Mouse (Mus musculus): ENCODE measurements around the gene Zfp683. TPM values are rescaled to one million over a fixed set of nuclear protein-coding genes. Genes with fewer than 3 reads are reported as not detected.

The Zfp683 gene
- polyA plus RNA-seq (2012; rRNA removed) = not detected in 2 replicates

DNA sequence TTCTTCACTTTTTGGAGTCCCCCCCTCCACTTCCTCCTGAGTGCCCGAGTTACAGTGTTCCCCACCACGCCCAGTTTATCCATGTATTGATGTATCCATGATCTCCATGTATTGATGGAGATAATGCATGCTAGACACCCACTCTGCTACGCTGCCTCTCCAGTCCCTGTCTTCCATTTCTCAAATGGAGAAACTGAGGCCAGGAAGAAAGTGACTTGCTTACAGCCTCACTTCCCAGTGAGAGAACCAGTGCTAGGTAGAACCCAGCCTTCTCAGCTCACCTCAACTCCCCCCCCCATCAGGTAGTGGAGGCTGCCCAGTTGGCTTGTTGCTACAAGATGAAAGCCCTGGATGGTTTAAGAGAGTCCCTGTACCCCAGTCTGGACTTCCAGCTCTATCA is at the start of gene Zfp683:
Gene Zfp683 (plus strand): TSS at position 301 of the 400 bp plus-strand sequence.
- H3K27ac ChIP-seq (ENCODE audit: insufficient read depth, low read length) = no peak within 1 kb of the TSS
- H3K4me3 ChIP-seq (replicated peaks; ENCODE audit: insufficient read depth, low read depth, low read length) = no peak within 1 kb of the TSS
- no peak for TF ChIP-seq POLR2A (IDR thresholded peaks at IDR 0.05; ENCODE audit: borderline replicate concordance, insufficient read depth, low read length)
- no peak for TF ChIP-seq CTCF (IDR thresholded peaks at IDR 0.05; ENCODE audit: borderline replicate concordance, insufficient read depth, low read depth, low read length)
- peaks cover 7% of the 10 kb centered on the region for H3K4me1 ChIP-seq (ENCODE audit: control insufficient read depth, insufficient read depth, low read length)
- H3K27me3 ChIP-seq (ENCODE audit: control insufficient read depth, insufficient read depth, low read length) = no peaks in the 10 kb centered on the region
- 88% methylated on average over 3 of the region's 3 CpGs for WGBS
- DNase-seq = no peak

DNA sequence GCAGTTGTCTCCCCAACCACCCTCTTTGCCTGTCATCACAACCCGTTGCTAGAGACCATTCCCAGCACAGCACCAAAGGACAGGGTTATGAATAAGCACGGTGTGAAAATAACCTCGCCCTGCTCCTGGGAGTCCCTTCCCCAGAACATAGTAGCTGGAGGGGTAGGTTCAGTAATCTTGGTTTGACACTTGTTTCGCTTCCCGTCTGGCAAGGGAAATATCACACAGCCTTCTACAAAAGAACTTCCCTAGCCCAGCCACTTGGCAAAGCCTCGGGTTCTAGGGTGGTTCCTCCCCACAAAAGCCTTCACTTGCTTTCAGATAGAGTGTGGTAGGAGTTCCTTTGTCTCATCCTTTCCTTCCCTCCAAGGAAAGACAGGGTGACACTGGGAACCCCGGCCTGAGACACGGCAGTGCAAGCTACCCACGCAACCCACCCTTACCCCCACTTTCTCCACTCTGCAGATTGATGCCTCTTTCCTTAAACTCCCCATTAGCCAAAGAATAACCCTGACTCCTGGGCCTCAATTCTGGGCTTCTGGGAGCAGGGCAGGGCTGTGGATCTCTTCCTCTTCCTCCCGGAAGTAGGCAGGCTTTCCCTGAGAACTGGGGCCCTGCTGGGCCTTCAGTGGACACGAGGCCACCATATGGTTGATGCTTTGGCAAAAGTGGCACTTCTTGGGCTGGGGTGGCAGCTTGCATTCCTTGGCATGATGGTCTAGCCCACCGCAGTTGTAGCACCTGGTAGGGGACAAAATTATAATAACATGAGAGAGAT is 47.9 kb upstream of the Zfp683 start:
- Histone ChIP-seq H3K4me3 (replicated peaks; ENCODE audit: insufficient read depth, low read depth, low read length) (no peak overlapping the region), H3K27me3 (ENCODE audit: control insufficient read depth, insufficient read depth, low read length) (no peaks in the 10 kb centered on the region), H3K27ac (ENCODE audit: insufficient read depth, low read length) (no peak overlapping the region), H3K4me1 (ENCODE audit: control insufficient read depth, insufficient read depth, low read length) (no peaks in the 10 kb centered on the region)
- TF ChIP-seq CTCF (IDR thresholded peaks at IDR 0.05; ENCODE audit: borderline replicate concordance, insufficient read depth, low read depth, low read length) (no peak), POLR2A (IDR thresholded peaks at IDR 0.05; ENCODE audit: borderline replicate concordance, insufficient read depth, low read length) (no peak)
- no peak for DNase-seq
- 59% methylated on average over 12 of the region's 12 CpGs for WGBS

DNA sequence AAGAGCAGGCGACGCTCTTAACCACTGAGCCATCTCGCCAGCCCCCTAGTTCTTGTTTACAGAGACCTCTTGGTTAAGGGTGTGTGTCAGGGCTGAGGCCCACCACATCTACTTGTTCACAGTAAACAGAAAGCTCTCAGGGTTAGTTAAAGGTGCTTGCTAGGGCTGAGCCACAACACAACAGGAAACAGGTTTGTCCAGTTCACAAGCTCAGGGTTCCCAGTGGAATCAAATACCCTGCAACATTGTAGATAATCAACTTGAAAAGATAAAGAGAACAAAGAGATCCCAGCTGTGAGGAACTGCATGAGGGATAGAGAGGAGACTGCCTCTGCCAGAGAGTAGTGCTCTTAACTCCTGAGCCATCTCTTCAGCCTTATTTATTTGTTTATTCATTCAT is 46.8 kb upstream of the Zfp683 start:
- DNase-seq = no peak
- H3K27ac ChIP-seq (ENCODE audit: insufficient read depth, low read length) = no peak overlapping the region
- H3K4me1 ChIP-seq (ENCODE audit: control insufficient read depth, insufficient read depth, low read length) = no peaks in the 10 kb centered on the region
- no peak overlapping the region for H3K4me3 ChIP-seq (replicated peaks; ENCODE audit: insufficient read depth, low read depth, low read length)
- WGBS = 91% methylated on average over 3 of the region's 3 CpGs
- H3K27me3 ChIP-seq (ENCODE audit: control insufficient read depth, insufficient read depth, low read length) = no peaks in the 10 kb centered on the region
- TF ChIP-seq POLR2A (IDR thresholded peaks at IDR 0.05; ENCODE audit: borderline replicate concordance, insufficient read depth, low read length) = no peak
- TF ChIP-seq CTCF (IDR thresholded peaks at IDR 0.05; ENCODE audit: borderline replicate concordance, insufficient read depth, low read depth, low read length) = no peak

DNA sequence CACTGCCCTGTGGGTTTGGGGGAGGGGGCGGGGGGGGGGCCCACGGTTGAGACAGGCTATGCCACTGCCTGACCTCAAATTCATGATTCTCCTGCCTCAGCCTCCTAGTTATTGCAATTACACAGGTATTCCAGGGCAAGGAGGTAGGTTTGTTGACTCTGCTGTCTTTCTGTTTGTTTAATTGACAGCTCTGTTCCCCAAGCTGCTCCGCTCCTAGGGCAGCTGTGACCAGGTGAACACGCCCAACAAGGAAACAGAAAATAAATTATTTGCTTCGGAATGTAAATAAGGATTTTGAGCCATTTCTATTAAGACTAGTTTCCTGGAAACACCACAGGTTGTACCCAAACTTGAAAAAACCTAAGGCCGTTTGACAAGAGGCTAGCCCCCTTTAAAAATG is 43.9 kb upstream of the Zfp683 start:
- TF ChIP-seq POLR2A (IDR thresholded peaks at IDR 0.05; ENCODE audit: borderline replicate concordance, insufficient read depth, low read length) (no peak), CTCF (IDR thresholded peaks at IDR 0.05; ENCODE audit: borderline replicate concordance, insufficient read depth, low read depth, low read length) (no peak)
- H3K4me1 ChIP-seq (ENCODE audit: control insufficient read depth, insufficient read depth, low read length) = no peaks in the 10 kb centered on the region
- no peak for DNase-seq
- no peak overlapping the region for H3K4me3 ChIP-seq (replicated peaks; ENCODE audit: insufficient read depth, low read depth, low read length)
- WGBS = 61% methylated on average over 6 of the region's 6 CpGs
- no peak overlapping the region for H3K27ac ChIP-seq (ENCODE audit: insufficient read depth, low read length)
- H3K27me3 ChIP-seq (ENCODE audit: control insufficient read depth, insufficient read depth, low read length) = peaks cover 3% of the 10 kb centered on the region; the same call in 1 of the 2 replicates

DNA sequence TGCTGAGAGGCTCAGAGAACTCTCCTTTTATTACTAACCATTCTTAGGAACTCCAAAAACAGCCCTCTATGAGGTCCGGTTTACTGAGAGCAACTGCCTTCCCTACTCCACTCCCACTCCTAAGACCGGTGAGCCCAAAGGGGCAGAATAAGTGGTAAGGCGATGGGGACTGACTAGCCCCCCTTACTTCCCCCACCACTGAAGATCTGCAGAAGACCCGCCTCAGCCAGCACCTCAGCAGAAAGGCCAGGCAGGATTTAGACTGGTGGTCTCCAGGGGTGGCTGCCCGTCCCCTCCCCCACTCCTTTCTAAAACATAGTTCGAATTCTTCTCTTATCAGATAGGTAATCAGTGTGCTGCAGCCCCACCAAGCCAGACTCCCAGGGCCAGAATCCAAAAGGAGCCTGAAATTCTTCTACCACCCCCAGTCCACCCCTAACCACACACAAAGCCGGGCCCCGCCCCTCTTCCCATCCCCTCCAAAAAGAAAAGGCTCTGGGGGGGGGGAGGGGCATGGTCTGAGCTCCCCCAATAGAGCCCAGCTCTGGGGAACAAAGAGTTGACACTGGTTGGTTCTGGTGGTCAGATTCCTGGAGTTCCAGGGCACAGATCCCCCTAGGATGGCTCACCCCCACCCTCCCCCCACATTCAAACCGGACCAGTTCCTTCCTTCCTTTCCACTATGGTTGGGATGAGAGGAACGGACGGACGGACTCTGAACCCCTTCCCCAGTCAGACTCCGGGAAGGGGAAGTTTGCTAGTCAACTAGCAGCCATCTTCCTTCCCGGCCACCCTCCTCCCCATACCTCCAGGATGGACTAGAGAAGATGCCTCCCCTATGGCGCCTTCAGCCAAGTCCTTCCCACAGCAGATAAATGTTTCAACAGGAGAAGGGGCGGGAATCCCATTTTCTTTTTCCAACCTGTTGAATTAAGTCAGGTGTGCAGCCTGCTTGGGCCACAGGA is 41.9 kb upstream of the Zfp683 start:
- 8% methylated on average over 16 of the region's 16 CpGs for WGBS
- TF ChIP-seq CTCF (IDR thresholded peaks at IDR 0.05; ENCODE audit: borderline replicate concordance, insufficient read depth, low read depth, low read length) = no peak
- TF ChIP-seq POLR2A (IDR thresholded peaks at IDR 0.05; ENCODE audit: borderline replicate concordance, insufficient read depth, low read length) = no peak
- Histone ChIP-seq H3K27ac (ENCODE audit: insufficient read depth, low read length) (no peak overlapping the region), H3K4me3 (replicated peaks; ENCODE audit: insufficient read depth, low read depth, low read length) (no peak overlapping the region), H3K4me1 (ENCODE audit: control insufficient read depth, insufficient read depth, low read length) (no peaks in the 10 kb centered on the region), H3K27me3 (ENCODE audit: control insufficient read depth, insufficient read depth, low read length) (peaks cover 3% of the 10 kb centered on the region; the same call in 1 of the 2 replicates)
- DNase-seq = no peak

DNA sequence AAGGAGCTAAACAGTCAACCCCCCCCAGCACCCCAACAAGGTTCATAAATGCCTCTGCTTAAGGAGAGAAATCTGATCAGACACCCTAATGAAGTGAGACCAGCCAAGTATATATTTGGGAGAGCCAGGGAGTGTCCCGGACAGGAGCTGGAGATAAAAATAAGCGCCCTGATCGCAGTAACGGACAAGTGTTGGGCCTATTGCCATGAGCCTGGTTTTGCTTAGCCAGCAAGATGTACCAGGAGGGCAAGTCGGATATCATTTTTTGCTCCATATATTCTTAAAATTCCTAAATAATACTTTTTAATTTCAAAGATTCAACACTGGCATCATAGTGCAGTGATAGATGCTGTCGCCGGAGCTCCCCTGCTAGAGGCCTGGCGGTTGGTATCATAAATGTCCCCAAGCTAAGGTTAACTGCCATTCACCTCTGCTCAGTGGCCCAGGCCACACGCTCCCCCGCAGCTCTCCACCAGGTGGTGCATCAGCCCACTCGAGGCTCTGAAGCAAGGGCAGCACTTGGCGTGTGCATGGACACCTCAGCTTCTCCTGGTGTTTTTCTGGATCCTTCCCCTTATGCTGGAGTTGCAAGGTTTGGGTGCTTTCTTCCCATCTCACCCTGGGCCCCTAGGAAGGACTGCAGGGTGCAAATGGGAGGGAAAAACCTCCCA is 40.6 kb upstream of the Zfp683 start:
- peaks cover 6% of the 10 kb centered on the region; the same call in 1 of the 2 replicates for H3K4me1 ChIP-seq (ENCODE audit: control insufficient read depth, insufficient read depth, low read length)
- H3K27me3 ChIP-seq (ENCODE audit: control insufficient read depth, insufficient read depth, low read length) = peaks cover 5% of the 10 kb centered on the region; the same call in 1 of the 2 replicates
- no peak for TF ChIP-seq POLR2A (IDR thresholded peaks at IDR 0.05; ENCODE audit: borderline replicate concordance, insufficient read depth, low read length)
- TF ChIP-seq CTCF (IDR thresholded peaks at IDR 0.05; ENCODE audit: borderline replicate concordance, insufficient read depth, low read depth, low read length) = peak; percentile 26; the same call in 1 of the 2 replicates
- no peak for DNase-seq
- 56% methylated on average over 12 of the region's 12 CpGs for WGBS
- no peak overlapping the region for H3K4me3 ChIP-seq (replicated peaks; ENCODE audit: insufficient read depth, low read depth, low read length)
- no peak overlapping the region for H3K27ac ChIP-seq (ENCODE audit: insufficient read depth, low read length)

DNA sequence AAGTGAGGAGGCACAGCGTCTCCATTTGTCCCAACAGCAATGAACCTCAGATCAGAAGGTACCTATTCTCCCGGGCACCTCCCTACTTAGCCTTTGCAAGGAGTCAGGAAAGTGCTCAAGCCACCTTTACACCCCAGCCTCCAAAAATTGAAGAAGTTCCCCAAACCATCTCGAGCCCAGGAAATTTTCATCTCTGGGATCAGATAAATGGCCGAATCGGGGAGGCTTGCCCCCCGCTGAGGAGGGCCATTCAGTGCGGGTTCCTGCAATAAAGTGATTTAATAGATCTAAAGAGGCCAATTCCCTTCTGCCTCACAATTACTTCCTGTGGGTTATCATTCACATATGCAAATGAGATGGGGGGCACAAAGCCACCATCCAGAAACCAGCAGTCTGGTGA is 37.4 kb upstream of the Zfp683 start:
- Histone ChIP-seq H3K27ac (ENCODE audit: insufficient read depth, low read length) (no peak overlapping the region), H3K4me3 (replicated peaks; ENCODE audit: insufficient read depth, low read depth, low read length) (no peak overlapping the region), H3K27me3 (ENCODE audit: control insufficient read depth, insufficient read depth, low read length) (peaks cover 6% of the 10 kb centered on the region; the same call in 1 of the 2 replicates), H3K4me1 (ENCODE audit: control insufficient read depth, insufficient read depth, low read length) (peaks cover 14% of the 10 kb centered on the region)
- DNase-seq = no peak
- TF ChIP-seq POLR2A (IDR thresholded peaks at IDR 0.05; ENCODE audit: borderline replicate concordance, insufficient read depth, low read length) = no peak
- TF ChIP-seq CTCF (IDR thresholded peaks at IDR 0.05; ENCODE audit: borderline replicate concordance, insufficient read depth, low read depth, low read length) = no peak
- WGBS = 18% methylated on average over 7 of the region's 7 CpGs
